Mouse (Mus musculus) cerebellum, adult 2 months (tissue): Measurements from ENCODE around the gene Uncx.

Experiments used
- CTCF ChIP-seq: fragments of 200-500 bp; IDR thresholded peaks from 2 replicates; pipeline ENCODE4 v1.5.1; 2011; ENCODE audit warnings: low read depth, mild to moderate bottlenecking, control low read depth, low read length, moderate library complexity, borderline replicate concordance; ENCODE audit not compliant: insufficient read depth
- POLR2A ChIP-seq: fragments of 200-500 bp; IDR thresholded peaks from 2 replicates; pipeline ENCODE4 v1.6.1; 2011; ENCODE audit warnings: low read length, control low read depth, borderline replicate concordance; ENCODE audit not compliant: insufficient read depth

GRCm38 (mm10) chr5:139505073-139505606 lies 38.2 kb upstream of the Uncx start:
- peak; percentile 89 for TF ChIP-seq CTCF
- TF ChIP-seq POLR2A: no peak
